In genomic region chr10:18907276-18907960, GRCm38 (mm10) we compare ENCODE assay signal across 19 mouse cellular contexts.
"Had no signal": no experiment of that assay in that cellular context is flagged by ENCODE, and none has a peak within 500 bp of the region (broad histone marks: within the 10 kb centered on the region; RNA-seq: fewer than 3 reads in every experiment).

No protein-coding gene starts in this region.

- H3K36me3 ChIP-seq: midbrain, embryonic 10.5 days; midbrain, embryonic 12.5 days; neural tube, embryonic 13.5 days; neural tube, embryonic 15.5 days had no signal

- H3K27ac ChIP-seq: midbrain, embryonic 10.5 days; midbrain, embryonic 12.5 days; neural tube, embryonic 13.5 days; neural tube, embryonic 15.5 days had no signal

- DNase-seq: lung, adult 18-20 months; lung, embryonic 14.5 days; lung, postnatal 10 days; lung, postnatal 4 days; midbrain, embryonic 14.5 days; retina, postnatal 1 day; right cerebral cortex, adult 18-20 months; right cerebral cortex, postnatal 25 days; right cerebral cortex, postnatal 4 days; spleen, adult 18-20 months; thymus, adult 18-20 months; thymus, postnatal 25 days; thymus, postnatal 4 days had no signal

- H3K4me1 ChIP-seq: midbrain, embryonic 10.5 days; midbrain, embryonic 12.5 days; neural tube, embryonic 13.5 days; neural tube, embryonic 15.5 days had no signal

- H3K4me2 ChIP-seq: lung, embryonic 14.5 days; midbrain, embryonic 12.5 days; neural tube, embryonic 13.5 days; neural tube, embryonic 15.5 days had no signal

- H3K9ac ChIP-seq: lung, embryonic 14.5 days; midbrain, embryonic 12.5 days; neural tube, embryonic 13.5 days; neural tube, embryonic 15.5 days had no signal

- H3K9me3 ChIP-seq: midbrain, embryonic 10.5 days; midbrain, embryonic 12.5 days; neural tube, embryonic 13.5 days; neural tube, embryonic 15.5 days had no signal

- H3K27me3 ChIP-seq: midbrain, embryonic 12.5 days; neural tube, embryonic 13.5 days; neural tube, embryonic 15.5 days had no signal

- ATAC-seq: midbrain, embryonic 16.5 days had no signal

- H3K4me3 ChIP-seq: midbrain, embryonic 10.5 days; midbrain, embryonic 12.5 days; myocyte; neural tube, embryonic 13.5 days; neural tube, embryonic 15.5 days had no signal
